Comparison of ENCODE assay signal across 12 mouse cellular contexts in genomic region chr11:12473625-12474298, GRCm38 (mm10). TPM values are rescaled to one million over a fixed set of nuclear protein-coding genes. Genes with fewer than 3 reads are reported as not detected.
DNase-seq lines count a peak whose midpoint lies in the region; ATAC-seq lines count a peak whose summit lies in the region.
"Had no signal": no experiment of that assay in that cellular context is flagged by ENCODE, and none has a peak within 500 bp of the region (broad histone marks: within the 10 kb centered on the region; RNA-seq: fewer than 3 reads in every experiment).

No protein-coding gene starts in this region.

- H3K27me3 ChIP-seq in lung, embryonic 15.5 days, result no peaks in the 10 kb centered on the region
- H3K27me3 ChIP-seq: embryonic facial prominence, embryonic 15.5 days; heart, embryonic 12.5 days; neural tube, embryonic 13.5 days had no signal

- H3K4me3 ChIP-seq in lung, embryonic 15.5 days, result no peak overlapping the region
- H3K4me3 ChIP-seq: embryonic facial prominence, embryonic 15.5 days; heart, embryonic 12.5 days; neural tube, embryonic 13.5 days had no signal

- no peak for DNase-seq in cerebellum, adult 8-10 months
- DNase-seq in lung, postnatal 10 days, result no peak
- peak; percentile 39 to 77 for DNase-seq in kidney, postnatal 36 days
- peak; percentile 70 to 89 for DNase-seq in right cerebral cortex, postnatal 36 days (ENCODE audit: low spot score in 2 of 2)
- no peak for DNase-seq in retina, embryonic 14.5 days (ENCODE audit: low spot score)

- H3K36me3 ChIP-seq in lung, embryonic 15.5 days, result no peaks in the 10 kb centered on the region
- H3K36me3 ChIP-seq: embryonic facial prominence, embryonic 15.5 days; heart, embryonic 12.5 days; neural tube, embryonic 13.5 days had no signal

- H3K9ac ChIP-seq in lung, embryonic 15.5 days, result no peak overlapping the region
- H3K9ac ChIP-seq: embryonic facial prominence, embryonic 15.5 days; heart, embryonic 12.5 days; neural tube, embryonic 13.5 days had no signal

- peak; percentile 68; the same call in 1 of the 2 replicates for ATAC-seq in cerebellum, adult (ENCODE audit: insufficient number of reproducible peaks, low FRiP score, low TSS enrichment)
- ATAC-seq in lung, embryonic 15.5 days (ENCODE audit: borderline replicate concordance, extremely low read depth, low FRiP score, low TSS enrichment), result no peak
- no peak for ATAC-seq in erythroid progenitor cell, adult 5-6 weeks (replicated peaks; ENCODE audit: low FRiP score, poor library complexity, severe bottlenecking)

- WGBS in lung, embryonic 15.5 days, result 26% methylated on average over 5 of the region's 5 CpGs

- H3K9me3 ChIP-seq in lung, embryonic 15.5 days, result no peaks in the 10 kb centered on the region
- H3K9me3 ChIP-seq: embryonic facial prominence, embryonic 15.5 days; heart, embryonic 12.5 days; neural tube, embryonic 13.5 days had no signal

- H3K27ac ChIP-seq in lung, embryonic 15.5 days, result peak overlapping the region; percentile 35; the same call in 1 of the 2 replicates
- H3K27ac ChIP-seq: embryonic facial prominence, embryonic 15.5 days; neural tube, embryonic 13.5 days had no signal

- no peak overlapping the region for H3K4me2 ChIP-seq in lung, embryonic 15.5 days
- H3K4me2 ChIP-seq: embryonic facial prominence, embryonic 15.5 days; heart, embryonic 12.5 days; neural tube, embryonic 13.5 days had no signal

- H3K4me1 ChIP-seq in lung, embryonic 15.5 days, result no peaks in the 10 kb centered on the region; the same call in 1 of the 2 replicates
- H3K4me1 ChIP-seq: heart, embryonic 12.5 days; neural tube, embryonic 13.5 days had no signal

RNA-seq across cellular contexts. Expression of gene Cobl, which starts 9.0 kb away (rescaled TPM):
- 11.0 and 12.0 TPM in 2 replicates for polyA plus RNA-seq in lung, embryonic 15.5 days (2015; fragmentation: Nextera tagmentation; extraction: Ambion mirVana)
- total RNA-seq in erythroid progenitor cell, adult 5-6 weeks (2015; ENCODE audit: low replicate concordance), result not detected in 2 replicates
- total RNA-seq in erythroid progenitor cell, adult 5-6 weeks (2017; ENCODE audit: low replicate concordance), result 2.3 TPM in 1 of 2 replicates, not detected in the other
- total RNA-seq: megakaryocyte progenitor cell, adult 5-6 weeks had no signal

Comparison
In these comparisons a context has a peak if more than half of its experiments do, and no peak if none do; other contexts are left out.
1. DNase-seq: peak in kidney, postnatal 36 days (2 of 2) and right cerebral cortex, postnatal 36 days (2 of 2); none in cerebellum, adult 8-10 months (single experiment), lung, postnatal 10 days (single experiment) and retina, embryonic 14.5 days (single experiment).